Mouse (Mus musculus) cerebellum, adult 11 months (tissue): ENCODE measurements at regions not wholly inside any gene's neighbourhood (a gene's known extent, or its start where the extent isn't known, plus 50 kb on each side); places are given as distances from the start of the nearest gene placed in this dataset.
"Not testable (repeated sequence)": the region's sequence is repeated elsewhere in the genome, so short reads cannot be mapped to it uniquely, and the experiment has no call there.

Source experiments
- DNase-seq: peaks from one replicate; pipeline ENCODE4 v3.0.0; 2022

GRCm38 (mm10) chr14:17055741-17056140 lies 236.8 kb upstream of the Rarb start:
- no peak for DNase-seq

DNA sequence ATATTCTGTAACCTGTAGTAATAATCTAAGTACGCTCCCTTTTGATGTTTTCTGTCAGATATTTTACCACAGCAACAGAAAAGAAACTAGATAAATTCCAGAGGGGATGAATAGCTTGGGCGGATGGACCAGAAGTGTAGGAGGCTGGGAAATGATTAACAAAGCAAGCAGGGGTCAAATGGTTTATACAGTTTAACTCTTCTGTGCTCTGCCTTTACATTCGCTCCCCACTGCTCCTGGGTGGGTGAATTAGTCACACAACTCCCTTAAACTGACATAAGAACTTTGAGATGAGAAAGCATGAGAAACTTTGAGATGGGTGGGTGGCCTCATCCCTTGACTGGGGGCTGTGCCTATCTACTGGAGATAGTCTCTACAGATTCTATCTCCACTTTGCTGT lies 235.4 kb upstream of the Rarb start:
- DNase-seq: no peak

GRCm38 (mm10) chr14:17046808-17047207 lies 227.9 kb upstream of the Rarb start:
- no peak for DNase-seq

- DNase-seq: no peak
Measured at GRCm38 (mm10) chr14:17045426-17046132, 226.6 kb upstream of the Rarb start.

DNA sequence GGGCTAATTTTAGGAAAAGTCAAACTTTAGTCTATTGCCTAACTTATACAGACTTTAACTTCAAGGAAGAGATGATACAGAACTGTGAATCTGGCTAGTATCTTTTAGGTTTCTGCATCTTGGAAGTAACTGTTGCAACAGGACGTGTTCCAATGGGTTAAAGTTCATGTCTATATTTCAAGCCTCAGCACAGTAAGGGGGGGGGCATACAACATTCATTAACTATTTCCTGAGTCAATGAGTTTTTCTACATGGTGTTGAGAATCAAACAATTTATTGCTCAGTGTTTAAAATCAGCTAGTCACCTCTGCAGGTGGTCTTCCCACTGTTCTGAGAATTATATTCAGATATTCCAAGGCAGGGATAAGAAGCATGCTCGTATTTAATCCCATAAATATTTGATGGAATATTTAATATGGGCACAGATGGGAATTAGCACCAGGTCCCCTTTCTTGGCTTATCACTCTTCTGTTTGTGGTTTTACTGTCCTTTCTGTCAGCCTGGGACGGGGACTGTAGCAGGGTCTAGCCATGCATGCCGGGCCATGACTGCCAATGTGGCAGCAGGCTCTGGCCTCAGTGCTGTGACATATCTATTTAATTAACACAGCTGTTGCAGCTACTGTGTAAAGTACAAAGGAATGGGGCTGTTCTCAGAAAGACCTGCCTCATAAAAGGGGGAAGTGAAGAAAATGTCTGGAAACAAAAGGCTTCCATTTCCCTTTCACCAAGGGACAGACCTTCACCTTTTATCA lies 201.8 kb upstream of the Rarb start:
- no peak for DNase-seq

- no peak for DNase-seq
Measured at GRCm38 (mm10) chr14:17012931-17013330, 194.0 kb upstream of the Rarb start.

DNA sequence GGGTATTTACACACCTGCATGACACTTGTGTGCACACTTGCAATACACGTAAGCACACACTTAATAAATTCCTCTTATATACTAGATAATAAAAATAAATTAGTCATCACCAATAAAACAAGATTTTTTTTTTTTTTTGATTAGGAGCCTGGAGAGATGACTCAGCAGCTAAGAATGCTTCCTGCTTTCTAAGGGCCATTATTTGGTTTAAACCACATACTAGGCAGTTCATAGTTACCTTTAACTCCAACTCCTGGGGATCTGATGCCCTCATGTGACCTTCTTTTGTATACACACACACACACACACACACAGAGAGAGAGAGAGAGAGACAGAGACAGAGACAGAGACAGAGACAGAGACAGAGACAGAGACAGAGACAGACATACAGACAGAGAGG lies 193.2 kb upstream of the Rarb start:
- no peak for DNase-seq

DNA sequence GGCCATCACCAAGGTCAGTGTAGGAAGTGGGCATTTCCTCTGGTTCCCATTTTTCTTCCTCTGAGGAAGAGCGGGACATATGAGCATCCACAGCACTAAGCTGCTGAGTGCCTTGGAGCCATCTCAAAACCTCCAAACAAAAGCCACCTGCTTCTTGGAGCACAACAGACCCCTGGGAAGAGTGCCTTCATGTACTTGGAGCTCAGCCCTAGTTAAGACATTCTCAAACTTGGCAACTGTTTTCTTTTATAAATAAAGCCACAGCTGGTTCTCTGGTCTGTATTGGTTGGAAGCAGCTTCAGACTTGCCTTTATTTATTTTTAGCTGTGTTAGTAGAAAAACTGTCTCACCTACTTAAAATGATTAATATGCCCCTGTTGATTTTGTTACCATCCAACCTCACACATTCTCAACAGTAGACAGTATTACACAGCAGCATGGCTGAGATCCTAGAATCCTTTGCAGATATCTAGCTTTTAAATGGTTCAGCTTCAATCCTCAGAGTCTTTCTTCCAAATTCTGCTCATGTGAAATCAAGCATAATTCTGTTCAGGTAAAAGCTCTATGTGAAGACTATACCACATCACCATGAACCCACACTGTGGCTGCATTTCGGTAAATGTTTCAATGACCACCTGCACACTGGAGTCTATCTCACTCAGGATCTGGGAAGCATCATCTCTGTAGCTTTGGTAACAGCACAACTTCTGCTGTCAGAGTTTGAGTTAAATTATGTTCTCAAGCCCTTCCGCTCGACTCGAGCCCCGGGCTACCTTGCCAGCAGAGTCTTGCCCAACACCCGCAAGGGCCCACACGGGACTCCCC lies 186.4 kb upstream of the Rarb start:
- DNase-seq: no peak

DNA sequence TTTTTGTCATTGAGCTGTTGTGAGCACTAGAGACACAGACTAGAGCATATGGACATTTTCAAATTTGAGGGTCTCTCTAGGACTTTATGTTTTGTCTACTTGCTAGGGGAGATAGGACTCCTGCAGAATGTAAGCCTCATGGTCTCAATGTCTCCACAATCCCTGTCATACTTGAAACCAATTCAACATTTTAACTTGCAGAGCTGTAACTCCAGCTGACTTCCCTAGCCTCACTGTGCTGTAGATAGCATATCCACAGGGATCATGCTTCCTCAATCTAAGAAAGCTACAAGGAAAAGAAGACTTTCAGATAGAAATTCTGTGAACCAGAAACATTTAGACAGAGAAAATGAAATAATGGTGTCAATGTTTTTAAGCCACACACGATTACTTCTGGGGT lies 185.8 kb upstream of the Rarb start:
- DNase-seq: no peak

- DNase-seq: no peak
Measured at GRCm38 (mm10) chr14:16996716-16997115, 177.8 kb upstream of the Rarb start.

GRCm38 (mm10) chr14:16970911-16971310 lies 152.0 kb upstream of the Rarb start:
- DNase-seq: not testable (repeated sequence)

- no peak for DNase-seq
Measured at GRCm38 (mm10) chr14:16964717-16965391, 145.9 kb upstream of the Rarb start.

GRCm38 (mm10) chr14:16962216-16962826 lies 143.4 kb upstream of the Rarb start:
- DNase-seq: no peak

GRCm38 (mm10) chr14:16957802-16958201 lies 138.8 kb upstream of the Rarb start:
- DNase-seq: no peak

DNA sequence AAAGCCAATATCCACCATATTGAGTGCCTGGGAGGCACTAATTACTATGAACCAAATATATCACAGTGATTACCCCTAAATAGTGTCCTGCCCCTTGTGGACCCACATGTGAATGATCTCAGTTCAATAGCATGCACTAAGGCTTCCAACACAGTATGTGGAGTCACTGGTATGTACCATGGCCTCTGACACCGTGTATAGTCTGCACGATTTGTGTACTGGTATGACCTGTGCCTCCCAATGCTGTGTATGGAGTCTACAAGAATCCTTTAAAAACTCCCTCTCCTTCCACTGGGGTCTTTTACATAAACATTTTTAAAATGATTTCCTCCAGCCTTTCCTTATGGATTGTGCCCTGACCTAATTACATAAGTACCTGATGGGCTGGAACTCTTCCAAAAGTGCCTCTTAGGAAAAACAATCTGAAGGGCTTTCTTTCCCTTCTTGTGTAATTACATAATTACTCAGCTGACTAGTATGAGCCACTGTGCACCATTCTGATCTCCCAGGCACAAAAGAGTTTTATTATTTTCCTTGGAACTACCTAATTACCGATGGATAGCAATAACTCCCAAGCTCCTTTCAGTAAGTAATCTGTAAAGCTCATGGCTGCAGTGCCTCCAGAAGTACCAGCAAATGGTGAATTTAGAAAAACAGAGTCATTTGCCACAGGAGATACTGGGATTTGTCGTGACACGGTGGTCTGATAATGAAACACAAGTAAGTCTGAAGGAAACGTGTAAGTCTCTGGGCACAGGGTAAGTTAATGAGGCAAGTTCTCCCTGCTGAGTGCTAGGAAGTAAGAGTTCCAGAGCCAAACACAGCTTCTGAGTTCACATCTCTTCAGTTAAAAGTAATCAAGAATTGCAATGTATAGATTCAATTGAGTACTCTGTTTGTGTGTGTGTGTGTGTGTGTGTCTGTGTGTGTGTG lies 135.8 kb upstream of the Rarb start:
- no peak for DNase-seq

- DNase-seq: no peak
Measured at GRCm38 (mm10) chr14:16948736-16949135, 129.8 kb upstream of the Rarb start.

GRCm38 (mm10) chr14:16944441-16944840 lies 125.5 kb upstream of the Rarb start:
- DNase-seq: no peak

DNA sequence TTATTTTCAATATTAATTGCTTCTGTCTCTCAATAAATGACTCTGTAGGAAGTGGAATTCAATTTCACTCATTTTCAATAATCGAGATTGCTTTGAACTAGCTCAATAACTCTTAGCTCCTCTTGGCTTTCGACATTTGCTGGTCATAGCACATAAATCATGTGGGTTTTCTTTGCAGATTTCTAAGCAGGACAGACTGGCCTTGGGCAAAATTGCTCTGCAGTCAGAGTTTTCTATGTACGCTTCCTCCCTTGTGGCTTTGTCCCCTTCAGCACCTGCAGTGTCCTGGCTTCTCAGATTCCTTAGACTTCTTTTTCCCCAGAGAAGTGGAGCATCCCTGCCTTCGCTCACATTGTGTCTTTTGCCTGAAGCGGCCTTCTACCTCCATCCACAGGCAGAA lies 124.6 kb upstream of the Rarb start:
- DNase-seq: no peak

- no peak for DNase-seq
Measured at GRCm38 (mm10) chr14:16927136-16927535, 108.2 kb upstream of the Rarb start.

GRCm38 (mm10) chr14:16901534-16902147 lies 82.7 kb upstream of the Rarb start:
- DNase-seq: no peak
